ENCODE assay signal across 8 mouse cellular contexts in genomic region chr5:111058401-111059139, GRCm38 (mm10).
DNase-seq lines count a peak whose midpoint lies in the region; ATAC-seq lines count a peak whose summit lies in the region.

No protein-coding gene starts in this region.

- DNase-seq in lung, postnatal 10 days = peak; percentile 16
- DNase-seq in lung, postnatal 36 days = no peak
- DNase-seq in layer of hippocampus, adult 9-11 months = peak; percentile 65
- DNase-seq in right cerebral cortex, adult 18-20 months = peak; percentile 19
- no peak for DNase-seq in yolk sac, embryonic 10.5 days (ENCODE audit: low spot score)
- no peak for DNase-seq in urinary bladder, postnatal 10 days (ENCODE audit: low spot score)
- DNase-seq in urinary bladder, adult 2 months (ENCODE audit: low spot score) = no peak

- no peak overlapping the region for H3K4me2 ChIP-seq in embryonic facial prominence, embryonic 15.5 days (replicated peaks)

- H3K9me3 ChIP-seq in embryonic facial prominence, embryonic 15.5 days (replicated peaks) = no peaks in the 10 kb centered on the region

- H3K27me3 ChIP-seq in embryonic facial prominence, embryonic 15.5 days = no peaks in the 10 kb centered on the region

- WGBS in embryonic facial prominence, embryonic 15.5 days = 68% methylated on average over 22 of the region's 22 CpGs

- no peaks in the 10 kb centered on the region for H3K36me3 ChIP-seq in embryonic facial prominence, embryonic 15.5 days

- no peak overlapping the region for H3K9ac ChIP-seq in embryonic facial prominence, embryonic 15.5 days

- H3K4me1 ChIP-seq in embryonic facial prominence, embryonic 15.5 days = peaks cover 66% of the 10 kb centered on the region

- peak; percentile 62 for ATAC-seq in embryonic facial prominence, embryonic 15.5 days (ENCODE audit: insufficient number of reproducible peaks, low FRiP score, low TSS enrichment, low read depth)

- H3K27ac ChIP-seq in embryonic facial prominence, embryonic 15.5 days (replicated peaks) = 0 out of 2 replicates have a peak overlapping the region, but pooled peaks have one; percentile 25

- H3K4me3 ChIP-seq in embryonic facial prominence, embryonic 15.5 days (replicated peaks) = no peak overlapping the region

Comparison
In these comparisons a context has a peak if more than half of its experiments do, and no peak if none do; other contexts are left out.
1. DNase-seq: peak in lung, postnatal 10 days (single experiment), layer of hippocampus, adult 9-11 months (single experiment) and right cerebral cortex, adult 18-20 months (single experiment); none in lung, postnatal 36 days (single experiment), yolk sac, embryonic 10.5 days (single experiment), urinary bladder, postnatal 10 days (single experiment) and urinary bladder, adult 2 months (single experiment).